In genomic region chr6:4889544-4889943, GRCm38 (mm10) we compare ENCODE assay signal across 22 mouse cellular contexts. TPM values are rescaled to one million over a fixed set of nuclear protein-coding genes. Genes with fewer than 3 reads are reported as not detected.
DNase-seq lines count a peak whose midpoint lies in the region; ATAC-seq and TF ChIP-seq lines count a peak whose summit lies in the region.
"Had no signal": no experiment of that assay in that cellular context is flagged by ENCODE, and none has a peak within 500 bp of the region (broad histone marks: within the 10 kb centered on the region; RNA-seq: fewer than 3 reads in every experiment).

No protein-coding gene starts in this region.

- DNase-seq in kidney, adult 2 months: peak; percentile 6
- DNase-seq in kidney, adult 9 months: no peak
- DNase-seq in limb, embryonic 10.5 days (ENCODE audit: low spot score): no peak
- no peak for DNase-seq in yolk sac, embryonic 10.5 days (ENCODE audit: low spot score)
- DNase-seq: adrenal gland, adult 8-10 months; adrenal gland, postnatal 25 days; cerebellum, adult 11-12 months; cerebellum, adult 8-10 months; cerebellum, postnatal 14 days; gastrocnemius, postnatal 10 days; gastrocnemius, postnatal 36 days; heart, adult 2 months had no signal

- H3K9me3 ChIP-seq in intestine, embryonic 16.5 days (ENCODE audit: control insufficient read depth, low read length): no peaks in the 10 kb centered on the region
- H3K9me3 ChIP-seq in limb, embryonic 10.5 days (replicated peaks): no peaks in the 10 kb centered on the region
- H3K9me3 ChIP-seq: forebrain, embryonic 12.5 days; forebrain, embryonic 15.5 days; heart, embryonic 10.5 days; hindbrain, embryonic 13.5 days had no signal

- TF ChIP-seq POLR2A in kidney, adult 2 months (IDR thresholded peaks at IDR 0.05; ENCODE audit: low read depth, low read length): no peak

- 0 out of 2 replicates have a peak overlapping the region, but pooled peaks have one; percentile 19 for H3K4me2 ChIP-seq in intestine, embryonic 16.5 days (ENCODE audit: low read depth, low read length)
- H3K4me2 ChIP-seq: forebrain, embryonic 12.5 days; forebrain, embryonic 15.5 days; hindbrain, embryonic 13.5 days had no signal

- WGBS in kidney, adult 2 months: 78% methylated on average over 9 of the region's 9 CpGs
- WGBS in intestine, embryonic 16.5 days: 67% methylated on average over 9 of the region's 9 CpGs
- WGBS in limb, embryonic 10.5 days: 81% methylated on average over 9 of the region's 9 CpGs

- no peak overlapping the region for H3K4me3 ChIP-seq in kidney, adult 2 months (ENCODE audit: insufficient read depth, low read depth, low read length)
- no peak overlapping the region for H3K4me3 ChIP-seq in intestine, embryonic 16.5 days (ENCODE audit: low read length)
- no peak overlapping the region for H3K4me3 ChIP-seq in limb, embryonic 10.5 days
- H3K4me3 ChIP-seq: forebrain, embryonic 12.5 days; forebrain, embryonic 15.5 days; heart, adult 2 months; heart, embryonic 10.5 days; hindbrain, embryonic 10.5 days; hindbrain, embryonic 13.5 days had no signal

- H3K27me3 ChIP-seq in kidney, adult 2 months (replicated peaks; ENCODE audit: control insufficient read depth, insufficient read depth, low read length): no peaks in the 10 kb centered on the region
- H3K27me3 ChIP-seq in intestine, embryonic 16.5 days (replicated peaks; ENCODE audit: control insufficient read depth, insufficient read depth, low read length): no peaks in the 10 kb centered on the region
- H3K27me3 ChIP-seq in limb, embryonic 10.5 days (ENCODE audit: low read depth, poor library complexity, severe bottlenecking): no peaks in the 10 kb centered on the region
- H3K27me3 ChIP-seq: forebrain, embryonic 12.5 days; forebrain, embryonic 15.5 days; hindbrain, embryonic 13.5 days had no signal

- ATAC-seq in intestine, embryonic 16.5 days: peak; percentile 72
- ATAC-seq in megakaryocyte progenitor cell, adult 5-6 weeks (replicated peaks; ENCODE audit: poor library complexity): no peak
- ATAC-seq: activated CD4-positive, CD25-positive, alpha-beta regulatory T cell, adult 4 months; CD4-positive, CD25-positive, alpha-beta regulatory T cell, adult 4 months; forebrain, embryonic 15.5 days; hindbrain, embryonic 16.5 days had no signal

- no peak overlapping the region for H3K9ac ChIP-seq in intestine, embryonic 16.5 days (ENCODE audit: low read depth, low read length)
- H3K9ac ChIP-seq: forebrain, embryonic 12.5 days; forebrain, embryonic 15.5 days; hindbrain, embryonic 13.5 days had no signal

- no peaks in the 10 kb centered on the region for H3K4me1 ChIP-seq in kidney, adult 2 months (ENCODE audit: control insufficient read depth, insufficient read depth, low read length)
- H3K4me1 ChIP-seq in intestine, embryonic 16.5 days (ENCODE audit: control insufficient read depth, insufficient read depth, low read length): no peaks in the 10 kb centered on the region
- H3K4me1 ChIP-seq in limb, embryonic 10.5 days: peaks cover 23% of the 10 kb centered on the region
- H3K4me1 ChIP-seq: forebrain, embryonic 12.5 days; forebrain, embryonic 15.5 days; hindbrain, embryonic 13.5 days had no signal

- no peak overlapping the region for H3K27ac ChIP-seq in kidney, adult 2 months (ENCODE audit: insufficient read depth, low read depth, low read length)
- no peak overlapping the region; the same call in 1 of the 2 replicates for H3K27ac ChIP-seq in intestine, embryonic 16.5 days (ENCODE audit: low read length)
- H3K27ac ChIP-seq in limb, embryonic 10.5 days: 0 out of 2 replicates have a peak overlapping the region, but pooled peaks have one; percentile 26
- H3K27ac ChIP-seq: forebrain, embryonic 12.5 days; forebrain, embryonic 15.5 days; heart, adult 2 months; heart, embryonic 10.5 days; hindbrain, embryonic 10.5 days; hindbrain, embryonic 13.5 days had no signal

- TF ChIP-seq CTCF in kidney, adult 2 months (conservative IDR thresholded peaks at IDR 0.05; ENCODE audit: insufficient read depth, insufficient read length, low read depth, low read length): no peak

- H3K36me3 ChIP-seq in kidney, adult 2 months (ENCODE audit: control insufficient read depth, insufficient read depth, low read length): no peaks in the 10 kb centered on the region
- H3K36me3 ChIP-seq in intestine, embryonic 16.5 days (ENCODE audit: control insufficient read depth, insufficient read depth, low read length): no peaks in the 10 kb centered on the region
- 0 out of 2 replicates have a peak, but pooled peaks cover 2% of the 10 kb centered on the region for H3K36me3 ChIP-seq in limb, embryonic 10.5 days
- H3K36me3 ChIP-seq: forebrain, embryonic 12.5 days; forebrain, embryonic 15.5 days; heart, embryonic 10.5 days; hindbrain, embryonic 10.5 days; hindbrain, embryonic 13.5 days had no signal

RNA-seq across cellular contexts. Expression of gene Ppp1r9a, which starts 13.2 kb away (rescaled TPM):
- polyA plus RNA-seq in kidney, adult 2 months (2012; rRNA removed): 3.0 and 3.5 TPM in 2 replicates
- 6.1 and 7.5 TPM in 2 replicates for polyA plus RNA-seq in intestine, embryonic 16.5 days (2015; fragmentation: Nextera tagmentation; extraction: Ambion mirVana)
- polyA plus RNA-seq in limb, embryonic 10.5 days (2016; fragmentation: Nextera tagmentation; extraction: Ambion mirVana): 21.8 and 28.5 TPM in 2 replicates
- 2.5 and 4.7 TPM in 2 replicates for total RNA-seq in megakaryocyte progenitor cell, adult 5-6 weeks (2015)
- total RNA-seq in megakaryocyte progenitor cell, adult 5-6 weeks (2017): 2.9 and 4.4 TPM in 2 replicates
